Mouse (Mus musculus): ENCODE data around the gene Tfec. TPM values are rescaled to one million over a fixed set of nuclear protein-coding genes. Genes with fewer than 3 reads are reported as not detected.

Gene Tfec
- 1.2 and 1.3 TPM in 2 replicates for polyA plus RNA-seq (2012; rRNA removed)

DNA sequence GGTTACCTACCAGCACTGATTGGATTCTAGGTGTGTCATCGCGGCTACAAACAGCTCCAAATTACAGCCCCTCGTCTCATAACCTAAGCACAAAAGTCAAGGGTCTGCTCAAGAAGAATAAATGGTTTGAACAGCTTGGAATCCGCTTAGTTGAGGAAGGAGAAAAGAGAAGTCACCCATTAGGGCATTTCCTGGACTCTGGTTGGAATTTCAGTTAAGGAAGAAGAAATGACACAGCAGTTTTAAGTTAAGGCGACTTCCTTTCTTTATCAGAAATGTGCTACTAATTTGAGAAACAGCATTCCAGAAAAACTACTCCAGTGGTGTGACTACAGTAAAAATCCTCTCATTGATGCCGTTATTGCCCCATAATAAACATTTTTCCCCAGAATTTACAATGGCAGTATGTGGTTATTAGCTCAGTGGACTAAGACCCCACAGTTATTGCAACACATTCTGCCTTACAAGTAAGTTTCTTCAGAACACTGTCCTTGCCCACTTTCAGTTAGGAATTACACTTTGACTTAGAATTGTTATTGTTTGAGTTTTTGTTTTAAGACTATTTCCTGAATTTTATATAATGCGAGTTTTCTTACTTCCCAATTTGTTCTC lies at the start of gene Tfec:
Gene Tfec (minus strand): TSS at position 191 of the 612 bp plus-strand sequence.

Other genes with a start within 250 kb of the Tfec start
- gene Tes, start 166.7 kb upstream of the Tfec start, polyA plus RNA-seq (2012; rRNA removed): 33.6 and 68.8 TPM in 2 replicates